Mouse (Mus musculus) kidney, adult 2 months (tissue): Measurements from ENCODE around the gene Cela1.

Experiments
- CTCF ChIP-seq: fragments of 200-500 bp; conservative IDR thresholded peaks from 2 replicates; pipeline ENCODE4 v1.5.1; 2011; ENCODE audit warnings: low read depth, mild to moderate bottlenecking, control low read depth, low read length, moderate library complexity, mixed read lengths; ENCODE audit not compliant: insufficient read depth, insufficient read length
- POLR2A ChIP-seq: fragments of 200-500 bp; IDR thresholded peaks from one replicate; pipeline ENCODE4 v1.6.1; 2011; ENCODE audit warnings: low read depth, low read length, control low read depth

GRCm38 (mm10) chr15:100683041-100683440 lies 4.7 kb downstream of the Cela1 start:
- TF ChIP-seq CTCF (peak; percentile 92), POLR2A (no peak)
